Mouse (Mus musculus): ENCODE data around the gene Fut1.
"Not testable (repeated sequence)": the region's sequence is repeated elsewhere in the genome, so short reads cannot be mapped to it uniquely, and the experiment has no call there.

The Fut1 gene

GRCm38 (mm10) chr7:45641391-45642040 lies 24.4 kb downstream of the Fut1 start:
- ChIA-PET CTCF (interaction anchor here in 1 of 4 experiments (0.6 kb wide), 1 partner anchor 11 kb away, joined by 4 read pairs; no protein-coding TSS in a partner anchor), POLR2A (interaction anchor here in 3 of 4 experiments (0.7 to 6.6 kb wide), 17 partner anchors 8 to 184 kb away, joined by 3 to 71 read pairs (median 4); partner anchors contain the start of genes Rasip1 (in 2 of the 3), Bcat2 (in 1 of the 3), Ftl1 (in 1 of the 3) and Fut1 (in 1 of the 3))

GRCm38 (mm10) chr7:45642083-45642482 lies 25.0 kb downstream of the Fut1 start:
- POLR2A ChIA-PET, result interaction anchor here in 3 of 4 experiments (0.7 to 6.6 kb wide), 16 partner anchors 8 to 185 kb away, joined by 3 to 71 read pairs (median 4); partner anchors contain the start of genes Rasip1 (in 2 of the 3), Bcat2 (in 1 of the 3), Ftl1 (in 1 of the 3) and Fut1 (in 1 of the 3)
- CTCF ChIA-PET, result no interaction called here

- ChIA-PET POLR2A (interaction anchor here (0.6 to 6.6 kb wide), 58 partner anchors 9 to 1155 kb away, joined by 3 to 71 read pairs (median 6); partner anchors contain the start of genes Dbp (in 2 of the 4), Fut2 (in 2 of the 4), Plekha4 (in 2 of the 4) and Ppp1r15a (in 2 of the 4)), CTCF (interaction anchor here (0.6 to 3.6 kb wide), 10 partner anchors 10 to 342 kb away, joined by 3 to 33 read pairs (median 6); partner anchors contain the start of gene Ntn5 (in 1 of the 4))
These were observed 25.6 kb downstream of the Fut1 start for GRCm38 (mm10) chr7:45642503-45643255.

GRCm38 (mm10) chr7:45643441-45644178 lies 26.5 kb downstream of the Fut1 start:
- POLR2A ChIA-PET, result interaction anchor here (0.6 to 6.6 kb wide), 121 partner anchors 8 to 691 kb away, joined by 3 to 71 read pairs (median 4); partner anchors contain the start of genes Dbp (in 3 of the 4), Ftl1 (in 3 of the 4), Rasip1 (in 3 of the 4) and Sphk2 (in 3 of the 4)
- CTCF ChIA-PET, result interaction anchor here (0.6 to 3.6 kb wide), 28 partner anchors 10 to 343 kb away, joined by 3 to 33 read pairs (median 4); partner anchors contain the start of genes Gys1 (in 2 of the 4) and Ntn5 (in 1 of the 4)

- ChIA-PET POLR2A (interaction anchor here (0.6 to 6.6 kb wide), 108 partner anchors 9 to 691 kb away, joined by 3 to 71 read pairs (median 5); partner anchors contain the start of genes Dbp (in 3 of the 4), Ftl1 (in 3 of the 4), Rasip1 (in 3 of the 4) and Sphk2 (in 3 of the 4)), CTCF (interaction anchor here (0.6 to 3.6 kb wide), 24 partner anchors 9 to 343 kb away, joined by 3 to 33 read pairs (median 4); partner anchors contain the start of genes Gys1 (in 1 of the 4) and Ntn5 (in 1 of the 4))
These were observed 27.1 kb downstream of the Fut1 start for GRCm38 (mm10) chr7:45644183-45644582.

GRCm38 (mm10) chr7:45644872-45645590 lies 27.9 kb downstream of the Fut1 start:
- ChIA-PET CTCF (interaction anchor here in 3 of 4 experiments (0.6 to 3.6 kb wide), 7 partner anchors 12 to 155 kb away, joined by 3 to 33 read pairs (median 7); partner anchors contain the start of gene Ntn5 (in 1 of the 3)), POLR2A (interaction anchor here (0.5 to 6.6 kb wide), 55 partner anchors 8 to 620 kb away, joined by 3 to 71 read pairs (median 7); partner anchors contain the start of genes Rasip1 (in 3 of the 4), Fut1 (in 2 of the 4), Fut2 (in 2 of the 4) and Sphk2 (in 2 of the 4))

GRCm38 (mm10) chr7:45645591-45645971 lies 28.5 kb downstream of the Fut1 start:
- ChIA-PET CTCF (interaction anchor here in 1 of 4 experiments (0.6 to 3.6 kb wide), 3 partner anchors 38 to 155 kb away, joined by 3 to 33 read pairs (median 4); partner anchors contain the start of gene Ntn5), POLR2A (interaction anchor here in 3 of 4 experiments (0.6 to 6.6 kb wide), 23 partner anchors 9 to 620 kb away, joined by 3 to 71 read pairs (median 6); partner anchors contain the start of genes Fut1 (in 2 of the 3), Fut2 (in 2 of the 3), Rasip1 (in 2 of the 3) and Bcat2 (in 1 of the 3))

GRCm38 (mm10) chr7:45646671-45647070 lies 29.6 kb downstream of the Fut1 start:
- POLR2A ChIA-PET, result interaction anchor here in 3 of 4 experiments (0.6 to 6.6 kb wide), 13 partner anchors 8 to 286 kb away, joined by 3 to 71 read pairs (median 3); partner anchors contain the start of genes Ftl1 (in 2 of the 3) and Rasip1 (in 1 of the 3)

GRCm38 (mm10) chr7:45649351-45649750 lies 32.3 kb downstream of the Fut1 start:
- CTCF ChIA-PET, result interaction anchor here in 2 of 4 experiments (0.5 to 1.4 kb wide), 2 partner anchors 16 to 941 kb away, joined by 4 to 6 read pairs; partner anchors contain the start of gene Fut2 (in 1 of the 2)

More at GRCm38 (mm10) chr7:45646671-45647070, 29.6 kb downstream of the Fut1 start:
- CTCF ChIA-PET, result interaction anchor here in 2 of 4 experiments (0.6 to 1.3 kb wide), 3 partner anchors 19 to 492 kb away, joined by 3 read pairs; partner anchors contain the start of genes Aldh16a1 (in 1 of the 2) and Fut2 (in 1 of the 2)

GRCm38 (mm10) chr7:45650484-45650883 lies 33.4 kb downstream of the Fut1 start:
- CTCF ChIA-PET, result interaction anchor here in 1 of 4 experiments (1.2 kb wide), 1 partner anchor 18 kb away, joined by 3 read pairs; no protein-coding TSS in a partner anchor
- POLR2A ChIA-PET, result not testable (repeated sequence)

More at GRCm38 (mm10) chr7:45649351-45649750, 32.3 kb downstream of the Fut1 start:
- POLR2A ChIA-PET, result interaction anchor here in 2 of 4 experiments (0.6 to 1.7 kb wide), 4 partner anchors 11 to 139 kb away, joined by 3 to 9 read pairs (median 3); partner anchors contain the start of gene Nucb1 (in 1 of the 2)

GRCm38 (mm10) chr7:45654424-45655047 lies 37.4 kb downstream of the Fut1 start:
- ChIA-PET CTCF (interaction anchor here in 3 of 4 experiments (0.5 to 1.8 kb wide), 4 partner anchors 14 to 1114 kb away, joined by 3 to 10 read pairs (median 5); no protein-coding TSS in a partner anchor), POLR2A (interaction anchor here (0.5 to 4.7 kb wide), 16 partner anchors 10 to 195 kb away, joined by 3 to 45 read pairs (median 4); partner anchors contain the start of genes Fut2 (in 3 of the 4), Ftl1 (in 1 of the 4), Plekha4 (in 1 of the 4) and Ppp1r15a (in 1 of the 4))

GRCm38 (mm10) chr7:45660746-45661478 lies 43.8 kb downstream of the Fut1 start:
- ChIA-PET POLR2A (interaction anchor here in 2 of 4 experiments (1.0 to 1.6 kb wide), 4 partner anchors 17 to 201 kb away, joined by 3 to 5 read pairs (median 4); partner anchors contain the start of gene Ftl1 (in 1 of the 2)), CTCF (no interaction called here)

- CTCF ChIA-PET, result interaction anchor here in 1 of 4 experiments (0.6 kb wide), 1 partner anchor 212 kb away, joined by 3 read pairs; no protein-coding TSS in a partner anchor
- POLR2A ChIA-PET, result interaction anchor here in 2 of 4 experiments (1.0 to 5.0 kb wide), 6 partner anchors 8 to 202 kb away, joined by 3 to 34 read pairs (median 5); partner anchors contain the start of gene Ftl1 (in 1 of the 2)
These were observed 44.6 kb downstream of the Fut1 start for GRCm38 (mm10) chr7:45661702-45662101.

Measured in embryonic stem cell, embryonic (primary cell).